In the genomic region with DNA sequence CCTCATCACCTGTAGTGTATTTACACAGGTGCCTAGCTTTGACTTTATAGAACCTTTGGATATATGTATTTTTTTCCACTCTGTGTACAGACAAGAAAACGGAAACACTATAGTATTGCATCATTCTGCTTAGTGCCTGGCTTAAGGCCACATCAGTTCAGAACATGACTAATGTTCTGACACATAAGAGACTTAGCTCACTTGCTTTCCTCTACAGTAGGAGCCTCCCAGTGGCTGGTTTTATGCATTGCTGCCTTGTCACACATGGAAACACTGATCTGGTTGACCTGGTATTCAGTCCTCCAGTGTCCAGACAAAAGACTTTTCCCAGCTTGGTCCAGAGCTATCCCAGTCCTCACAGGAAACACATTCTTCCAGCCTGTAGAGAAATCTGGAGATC, we compare ENCODE assay signal across 8 mouse cellular contexts.
A peak's percentile ranks its signal among the peaks of the same experiment; 100 is the strongest.
DNase-seq lines count a peak whose midpoint lies in the region; ATAC-seq and TF ChIP-seq lines count a peak whose summit lies in the region.
"Had no signal": no experiment of that assay in that cellular context is flagged by ENCODE, and none has a peak within 500 bp of the region (broad histone marks: within the 10 kb centered on the region; RNA-seq: fewer than 3 reads in every experiment).

No protein-coding gene starts in this region.

- TF ChIP-seq POLR2A in MEL (IDR thresholded peaks at IDR 0.05; ENCODE audit: control insufficient read depth in 1 of 2, insufficient read depth in 1 of 2, low read depth in 1 of 2, low read length in 2 of 2, poor library complexity in 1 of 2) = no peak

- H3K4me1 ChIP-seq in MEL (ENCODE audit: control insufficient read depth in 1 of 2, insufficient read depth in 2 of 2, low read length in 2 of 2) = no peaks in the 10 kb centered on the region
- no peaks in the 10 kb centered on the region for H3K4me1 ChIP-seq in lung, postnatal 0 days (ENCODE audit: insufficient read depth, low read depth, low read length)
- H3K4me1 ChIP-seq: embryonic facial prominence, embryonic 12.5 days had no signal

- H3K9me3 ChIP-seq in MEL (replicated peaks; ENCODE audit: insufficient read depth, low read length) = no peaks in the 10 kb centered on the region
- no peaks in the 10 kb centered on the region for H3K9me3 ChIP-seq in lung, postnatal 0 days (ENCODE audit: low read length)
- H3K9me3 ChIP-seq: embryonic facial prominence, embryonic 12.5 days had no signal

- H3K36me3 ChIP-seq in MEL (ENCODE audit: control insufficient read depth in 1 of 2, insufficient read depth in 2 of 2, low read length in 2 of 2) = no peaks in the 10 kb centered on the region
- no peaks in the 10 kb centered on the region for H3K36me3 ChIP-seq in lung, postnatal 0 days (ENCODE audit: insufficient read depth, low read length)
- H3K36me3 ChIP-seq: embryonic facial prominence, embryonic 12.5 days had no signal

- H3K9ac ChIP-seq in MEL (ENCODE audit: control insufficient read depth, low read depth, low read length, poor library complexity, severe bottlenecking) = no peak overlapping the region
- no peak overlapping the region for H3K9ac ChIP-seq in lung, postnatal 0 days (replicated peaks; ENCODE audit: low read depth)
- H3K9ac ChIP-seq: embryonic facial prominence, embryonic 12.5 days had no signal

- TF ChIP-seq EP300 in MEL (IDR thresholded peaks at IDR 0.05; ENCODE audit: low read depth in 1 of 2, low read length in 2 of 2) = no peak
- TF ChIP-seq EP300 in lung, postnatal 0 days (IDR thresholded peaks at IDR 0.05) = no peak

- peak; percentile 79 for TF ChIP-seq CTCF in layer of hippocampus, adult 2 months (conservative IDR thresholded peaks at IDR 0.05)
- peak in 1 of 3 experiments; percentile 23; a peak in 2 of 6 replicates for TF ChIP-seq CTCF in MEL (IDR thresholded peaks at IDR 0.05 in 2 of 3, conservative IDR thresholded peaks at IDR 0.05 in 1 of 3; ENCODE audit: control insufficient read depth in 1 of 3, insufficient read depth in 1 of 3, low read depth in 2 of 3, low read length in 3 of 3, poor library complexity in 1 of 3, severe bottlenecking in 1 of 3)
- TF ChIP-seq CTCF in lung, postnatal 0 days (IDR thresholded peaks at IDR 0.05) = peak; percentile 57

- peak; percentile 56 for ATAC-seq in lung, postnatal 0 days

- no peak overlapping the region for H3K4me2 ChIP-seq in lung, postnatal 0 days (replicated peaks; ENCODE audit: low read depth, low read length)
- H3K4me2 ChIP-seq: embryonic facial prominence, embryonic 12.5 days had no signal

- H3K4me3 ChIP-seq in layer of hippocampus, adult 2 months = no peak overlapping the region
- no peak overlapping the region for H3K4me3 ChIP-seq in MEL (ENCODE audit: control insufficient read depth in 1 of 2, insufficient read depth in 1 of 2, low read depth in 2 of 2, low read length in 2 of 2)
- H3K4me3 ChIP-seq in lung, postnatal 0 days (ENCODE audit: low read depth, low read length) = no peak overlapping the region
- H3K4me3 ChIP-seq: embryonic facial prominence, embryonic 12.5 days had no signal

- 44% methylated on average over 1 of the region's 1 CpGs for WGBS in lung, postnatal 0 days

- peak; percentile 40 to 45 for DNase-seq in layer of hippocampus, adult 2 months (ENCODE audit: low spot score in 2 of 2)
- DNase-seq in layer of hippocampus, adult 9-10 months (ENCODE audit: low spot score) = no peak
- DNase-seq in MEL (ENCODE audit: low read depth, low spot score) = peak; percentile 25
- peak; percentile 72 for DNase-seq in adrenal gland, adult 2 months
- peak; percentile 82 for DNase-seq in lung, postnatal 0 days (ENCODE audit: low spot score)
- no peak for DNase-seq in spleen, postnatal 10 days (ENCODE audit: low spot score in 2 of 2)
- DNase-seq in ovary, postnatal 10 days (ENCODE audit: low spot score) = no peak

- no peaks in the 10 kb centered on the region for H3K27me3 ChIP-seq in MEL (ENCODE audit: control insufficient read depth in 1 of 2, insufficient read depth in 2 of 2, low read length in 2 of 2)
- H3K27me3 ChIP-seq in lung, postnatal 0 days (replicated peaks; ENCODE audit: insufficient read depth, low read length) = no peaks in the 10 kb centered on the region
- H3K27me3 ChIP-seq: embryonic facial prominence, embryonic 12.5 days had no signal

- peak overlapping the region; percentile 44; the same call in 1 of the 2 replicates for H3K27ac ChIP-seq in layer of hippocampus, adult 2 months
- no peak overlapping the region for H3K27ac ChIP-seq in MEL (ENCODE audit: control insufficient read depth, low read depth, low read length)
- no peak overlapping the region for H3K27ac ChIP-seq in lung, postnatal 0 days (ENCODE audit: low read length)
- H3K27ac ChIP-seq: embryonic facial prominence, embryonic 12.5 days had no signal

- H3K79me2 ChIP-seq in MEL (ENCODE audit: control insufficient read depth, insufficient read depth, low read length, poor library complexity) = no peaks in the 10 kb centered on the region

- no peak for TF ChIP-seq RAD21 in MEL (IDR thresholded peaks at IDR 0.05; ENCODE audit: low read depth, low read length)

TF ChIP-seq in MEL, 35 proteins besides CTCF, POLR2A, EP300 and RAD21:
- TF ChIP-seq ZNF384 (IDR thresholded peaks at IDR 0.05; ENCODE audit: low read depth, low read length) (no peak), SMC3 (IDR thresholded peaks at IDR 0.05; ENCODE audit: low read depth, low read length) (peak; percentile 18; the same call in 1 of the 2 replicates)

Comparison
In these comparisons a context has a peak if more than half of its experiments do, and no peak if none do; other contexts are left out.
1. DNase-seq: peak in layer of hippocampus, adult 2 months (2 of 2), MEL (single experiment), adrenal gland, adult 2 months (single experiment) and lung, postnatal 0 days (single experiment); none in layer of hippocampus, adult 9-10 months (single experiment), spleen, postnatal 10 days (0 of 2) and ovary, postnatal 10 days (single experiment).